Mouse (Mus musculus): Measurements from ENCODE around the gene Gcc1. TPM values are rescaled to one million over a fixed set of nuclear protein-coding genes. Genes with fewer than 3 reads are reported as not detected.

Gene Gcc1
- polyA plus RNA-seq, 1 experiment from 2014 or later, result 12.2 TPM

DNA sequence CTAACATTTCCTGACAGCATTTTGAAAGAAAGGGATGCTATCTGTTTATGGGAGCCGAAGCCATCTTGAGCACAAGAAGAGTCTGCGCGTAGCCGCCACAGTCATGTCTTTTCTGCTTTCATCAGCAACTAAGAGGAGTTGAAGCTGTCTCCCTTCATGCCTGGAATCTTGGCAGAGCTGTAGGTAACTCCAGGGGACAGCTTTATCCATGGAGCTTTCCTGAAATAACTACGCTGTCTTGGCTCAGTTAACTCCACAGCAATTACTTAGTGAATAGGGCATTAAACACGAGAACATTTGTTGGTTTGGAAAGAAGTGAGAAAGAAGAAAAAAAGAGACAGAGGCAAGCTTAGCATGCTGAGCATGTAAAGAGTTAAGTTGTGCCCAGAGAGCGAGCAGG is 19.7 kb upstream of the Gcc1 start:
- Histone ChIP-seq H3K27me3 (peaks cover 46% of the 10 kb centered on the region), H3K9me3 (no peaks in the 10 kb centered on the region), H3K4me3 (no peak overlapping the region), H3K4me1 (peaks cover 6% of the 10 kb centered on the region), H3K9ac (no peak overlapping the region), H3K27ac (no peak overlapping the region), H3K4me2 (no peak overlapping the region), H3K36me3 (no peaks in the 10 kb centered on the region)
- 79% methylated on average over 7 of the region's 7 CpGs for WGBS
- ATAC-seq (ENCODE audit: insufficient number of reproducible peaks, insufficient read depth, low FRiP score, low TSS enrichment, low read depth), result no peak

DNA sequence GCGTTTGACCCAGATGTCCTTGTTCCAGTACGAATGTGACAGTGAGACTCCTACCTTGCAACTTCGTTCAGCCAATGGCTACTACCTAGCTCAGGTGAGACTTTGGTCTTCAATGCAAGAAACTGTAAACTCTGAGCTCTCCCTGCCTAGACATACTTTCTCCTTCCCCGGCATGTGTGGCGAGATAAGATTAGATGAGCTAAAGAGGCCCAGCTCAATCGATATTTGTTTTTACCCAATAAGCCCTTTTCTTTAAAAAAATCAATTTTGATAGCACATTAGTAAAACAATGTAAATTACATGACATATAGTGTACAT is 3.3 kb upstream of the Gcc1 start:
- H3K36me3 ChIP-seq, result peaks cover 10% of the 10 kb centered on the region
- H3K9me3 ChIP-seq, result no peaks in the 10 kb centered on the region
- H3K27ac ChIP-seq, result no peak overlapping the region
- H3K9ac ChIP-seq, result no peak overlapping the region
- no peak overlapping the region for H3K4me2 ChIP-seq
- 0 out of 2 replicates have a peak, but pooled peaks cover 3% of the 10 kb centered on the region for H3K4me1 ChIP-seq
- H3K27me3 ChIP-seq, result no peaks in the 10 kb centered on the region
- H3K4me3 ChIP-seq, result no peak overlapping the region
- ATAC-seq (ENCODE audit: insufficient number of reproducible peaks, insufficient read depth, low FRiP score, low TSS enrichment, low read depth), result no peak
- WGBS, result 80% methylated on average over 6 of the region's 6 CpGs

DNA sequence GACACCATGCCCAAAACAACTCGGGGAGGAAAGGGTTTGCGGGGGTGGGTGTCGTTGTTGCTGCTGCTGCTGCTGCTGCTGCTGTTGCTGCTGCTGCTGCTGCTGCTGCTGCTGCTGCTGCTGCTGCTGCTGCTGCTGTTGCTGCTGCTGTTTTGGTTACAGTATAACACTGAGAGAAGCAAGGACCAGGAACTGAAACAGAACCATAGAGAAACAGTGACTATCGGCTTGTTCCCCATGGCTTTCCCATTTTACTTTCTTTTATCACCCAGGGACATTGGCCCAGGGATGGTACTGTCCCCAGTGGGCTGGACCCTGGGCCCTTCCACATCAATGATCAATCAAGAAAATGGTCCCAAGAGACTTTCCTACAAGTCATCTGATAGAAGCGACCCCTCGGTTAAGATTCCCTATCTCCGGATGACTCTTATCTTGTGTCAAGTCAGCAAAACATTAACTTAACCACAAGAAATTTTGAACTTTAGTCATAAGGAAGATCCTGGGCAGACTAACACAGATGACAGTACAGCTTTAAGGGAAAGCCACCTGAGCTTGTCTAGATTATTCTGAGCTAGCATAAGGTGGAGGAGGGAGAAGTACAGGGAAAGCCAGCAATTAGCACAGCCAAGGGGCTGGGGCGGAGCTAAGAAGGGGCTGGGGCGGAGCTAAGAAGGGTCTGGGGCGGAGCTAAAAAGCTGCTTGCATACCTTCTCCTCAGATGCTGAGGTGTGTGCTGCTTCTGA is 2.8 kb upstream of the Gcc1 start:
- Histone ChIP-seq H3K4me1 (peaks cover 7% of the 10 kb centered on the region), H3K27me3 (no peaks in the 10 kb centered on the region), H3K27ac (no peak overlapping the region), H3K4me2 (no peak overlapping the region), H3K36me3 (peaks cover 15% of the 10 kb centered on the region), H3K9me3 (no peaks in the 10 kb centered on the region), H3K4me3 (no peak overlapping the region), H3K9ac (no peak overlapping the region)
- ATAC-seq (ENCODE audit: insufficient number of reproducible peaks, insufficient read depth, low FRiP score, low TSS enrichment, low read depth), result no peak
- WGBS, result 75% methylated on average over 10 of the region's 10 CpGs

DNA sequence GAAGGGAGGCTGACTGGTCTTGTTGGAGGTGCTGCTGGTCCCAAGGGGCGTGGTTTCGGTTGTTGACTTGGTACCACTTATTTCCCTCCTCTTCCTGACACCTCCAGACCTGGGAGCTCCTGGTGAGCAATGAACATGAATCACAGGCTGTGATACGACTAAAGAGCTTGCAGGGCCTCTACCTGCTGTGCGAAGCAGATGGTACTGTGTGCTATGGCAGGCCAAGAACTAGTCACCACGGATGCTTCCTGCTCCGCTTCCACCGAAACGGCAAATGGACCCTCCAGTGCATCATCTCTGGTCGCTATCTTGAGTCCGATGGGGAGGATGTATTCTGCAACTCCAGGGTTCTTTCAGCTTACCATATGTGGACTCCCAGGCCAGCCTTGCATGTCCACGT is 1.7 kb upstream of the Gcc1 start:
- no peak for ATAC-seq (ENCODE audit: insufficient number of reproducible peaks, insufficient read depth, low FRiP score, low TSS enrichment, low read depth)
- Histone ChIP-seq H3K36me3 (peaks cover 21% of the 10 kb centered on the region), H3K9me3 (no peaks in the 10 kb centered on the region), H3K9ac (no peak overlapping the region), H3K4me1 (peaks cover 16% of the 10 kb centered on the region), H3K4me3 (no peak overlapping the region), H3K4me2 (no peak overlapping the region), H3K27ac (no peak overlapping the region), H3K27me3 (no peaks in the 10 kb centered on the region)
- WGBS, result 89% methylated on average over 11 of the region's 11 CpGs

DNA sequence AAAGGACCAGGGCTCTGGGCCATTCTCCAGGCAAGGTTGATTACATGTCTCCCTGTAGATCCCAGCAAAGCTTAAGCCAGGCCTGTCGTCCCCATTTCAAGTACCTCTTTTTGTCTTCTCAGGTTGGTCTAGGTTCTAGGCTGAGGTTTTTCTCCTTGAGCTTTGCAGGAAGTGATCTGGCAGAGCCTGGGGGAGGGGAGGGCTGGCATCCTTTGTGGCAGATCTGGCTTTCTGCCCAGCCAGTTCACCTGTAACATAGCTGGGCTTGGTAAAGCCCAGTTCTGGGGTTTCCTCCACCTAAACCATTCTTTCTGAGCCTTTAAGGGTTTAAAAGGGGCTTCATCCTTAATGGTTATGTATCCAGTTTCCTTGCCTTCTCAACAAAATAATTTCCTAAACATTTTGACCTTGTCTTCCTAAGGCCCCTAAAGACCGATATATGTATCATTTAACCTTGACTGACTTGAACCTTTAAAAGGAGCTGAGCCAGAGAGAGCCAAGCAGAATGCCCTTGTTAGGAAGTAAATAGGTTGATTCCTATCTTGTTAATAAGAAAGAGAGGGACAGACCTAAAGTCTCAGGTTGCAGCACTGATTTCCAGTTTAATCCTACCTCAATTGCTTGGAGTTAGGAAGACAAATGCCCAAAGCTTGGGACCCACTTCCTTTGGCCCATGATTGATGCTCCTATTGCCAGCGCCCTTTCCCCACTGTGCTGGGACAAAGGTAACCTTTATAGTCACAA is 922 bp downstream of the Gcc1 start, which contains the start of gene Fscn3:
Gene Fscn3, plus strand, starts transcription at position 694 of the 744 bp plus-strand sequence.
- no peaks in the 10 kb centered on the region for H3K9me3 ChIP-seq
- peaks cover 21% of the 10 kb centered on the region for H3K36me3 ChIP-seq
- no peaks in the 10 kb centered on the region for H3K27me3 ChIP-seq
- WGBS, result 78% methylated on average over 3 of the region's 3 CpGs
- peaks cover 26% of the 10 kb centered on the region for H3K4me1 ChIP-seq
- no peak within 1 kb of the TSS for H3K4me2 ChIP-seq
- no peak within 1 kb of the TSS for H3K4me3 ChIP-seq
- H3K9ac ChIP-seq, result no peak within 1 kb of the TSS
- ATAC-seq (ENCODE audit: insufficient number of reproducible peaks, insufficient read depth, low FRiP score, low TSS enrichment, low read depth), result no peak
- no peak within 1 kb of the TSS for H3K27ac ChIP-seq

DNA sequence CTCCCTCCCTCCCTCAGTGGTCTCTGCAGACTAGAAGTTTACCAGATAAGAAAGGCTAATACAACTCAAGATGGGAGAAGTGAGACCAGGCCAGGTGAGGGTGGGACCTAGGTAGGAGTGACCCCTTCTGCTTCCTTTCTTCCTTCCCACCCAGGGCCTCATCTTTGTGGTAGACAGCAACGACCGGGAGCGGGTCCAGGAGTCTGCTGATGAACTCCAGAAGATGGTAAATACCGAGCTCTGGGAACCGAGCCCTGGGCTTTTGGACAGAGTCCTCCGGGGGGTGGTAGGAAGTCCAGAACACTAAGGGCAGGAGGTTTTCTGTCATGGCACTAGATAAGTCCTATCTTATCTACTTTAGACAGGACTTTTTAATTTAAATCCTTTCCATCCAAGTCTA is 3.2 kb downstream of the Gcc1 start:
- no peak for ATAC-seq (ENCODE audit: insufficient number of reproducible peaks, insufficient read depth, low FRiP score, low TSS enrichment, low read depth)
- H3K9me3 ChIP-seq, result no peaks in the 10 kb centered on the region
- WGBS, result 89% methylated on average over 6 of the region's 6 CpGs
- peak overlapping the region; percentile 74; the same call in 1 of the 2 replicates for H3K4me3 ChIP-seq
- H3K4me1 ChIP-seq, result peaks cover 41% of the 10 kb centered on the region
- H3K9ac ChIP-seq, result 0 out of 2 replicates have a peak overlapping the region, but pooled peaks have one; percentile 41
- H3K4me2 ChIP-seq, result peak overlapping the region; percentile 71
- peaks cover 21% of the 10 kb centered on the region for H3K36me3 ChIP-seq
- H3K27me3 ChIP-seq, result no peaks in the 10 kb centered on the region
- H3K27ac ChIP-seq, result no peak overlapping the region

DNA sequence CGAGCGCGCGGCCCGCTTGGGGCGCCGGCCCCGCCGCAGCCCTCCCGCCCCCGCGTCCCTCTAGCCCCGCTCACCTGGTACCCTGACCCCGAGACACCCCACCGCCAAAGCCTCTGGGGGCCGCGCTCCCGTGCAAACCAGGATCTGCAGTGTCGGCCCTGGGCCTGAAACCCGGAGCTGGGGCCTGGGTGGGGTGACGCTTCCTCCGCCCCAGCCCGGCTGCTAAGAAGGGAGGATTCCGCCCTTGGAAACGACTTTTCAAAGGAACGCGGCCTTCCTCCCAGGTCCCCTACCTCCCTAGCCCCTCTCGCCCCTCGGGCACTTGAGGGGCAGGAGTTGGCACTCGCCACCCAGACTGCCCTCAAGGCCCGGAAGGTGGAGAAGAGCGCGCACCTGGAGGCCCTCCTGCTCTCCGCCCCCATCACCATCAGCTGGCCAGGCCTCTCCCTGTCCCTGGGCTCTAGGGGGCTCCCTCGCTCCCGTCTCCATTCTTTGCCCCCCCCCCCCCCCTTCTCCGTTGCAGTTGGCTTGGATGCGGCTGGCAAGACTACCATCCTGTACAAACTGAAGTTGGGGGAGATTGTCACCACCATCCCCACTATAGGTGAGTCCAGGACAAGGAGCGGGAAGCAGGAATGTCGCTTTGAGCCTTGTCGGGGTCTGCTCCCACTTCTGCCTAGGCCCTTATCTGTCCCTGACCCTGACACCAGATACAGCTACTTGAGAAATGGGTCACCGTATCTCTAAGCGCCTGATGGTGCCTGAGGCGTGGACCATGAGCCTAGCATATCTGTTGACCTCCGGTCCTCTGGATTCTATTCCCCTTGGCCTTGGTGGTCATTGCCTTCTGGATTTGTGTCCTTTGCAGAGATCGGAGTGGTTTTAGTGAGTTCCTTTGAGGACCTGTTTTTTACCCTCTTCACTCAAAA is 4.2 kb downstream of the Gcc1 start:
- WGBS, result 10% methylated on average over 40 of the region's 46 CpGs
- H3K9ac ChIP-seq, result peak overlapping the region; percentile 93
- 0 out of 2 replicates have a peak, but pooled peaks have one; percentile 17 for ATAC-seq (ENCODE audit: insufficient number of reproducible peaks, insufficient read depth, low FRiP score, low TSS enrichment, low read depth)
- peaks cover 22% of the 10 kb centered on the region for H3K36me3 ChIP-seq
- peaks cover 49% of the 10 kb centered on the region for H3K4me1 ChIP-seq
- peak overlapping the region; percentile 74 for H3K4me3 ChIP-seq
- no peaks in the 10 kb centered on the region for H3K9me3 ChIP-seq
- no peaks in the 10 kb centered on the region for H3K27me3 ChIP-seq
- H3K4me2 ChIP-seq, result peak overlapping the region; percentile 71
- peak overlapping the region; percentile 80 for H3K27ac ChIP-seq

DNA sequence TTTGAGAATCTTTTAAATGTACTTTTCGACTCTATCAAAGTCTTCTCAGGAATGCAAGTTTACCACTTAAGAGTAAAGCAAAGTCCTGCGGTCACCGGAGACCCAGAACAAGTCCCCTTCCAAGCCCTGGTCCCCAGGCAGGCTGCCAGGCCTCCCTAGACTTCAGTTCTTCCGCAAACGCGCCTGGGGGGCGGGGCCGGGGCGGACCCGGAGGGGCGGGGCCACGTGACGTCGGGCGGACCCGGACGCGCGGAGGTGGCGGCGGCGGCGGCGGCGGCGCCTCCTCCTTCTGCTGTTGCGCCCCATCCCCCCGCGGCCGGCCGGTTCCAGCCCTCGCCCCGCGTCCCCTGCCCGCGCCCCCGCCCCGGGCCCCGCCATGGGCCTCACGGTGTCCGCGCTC is 4.9 kb downstream of the Gcc1 start, which contains the start of gene Arf5:
Gene Arf5, plus strand, starts transcription at position 248 of the 400 bp plus-strand sequence.
- under 1% methylated on average over 32 of the region's 42 CpGs for WGBS
- H3K4me1 ChIP-seq, result peaks cover 49% of the 10 kb centered on the region

DNA sequence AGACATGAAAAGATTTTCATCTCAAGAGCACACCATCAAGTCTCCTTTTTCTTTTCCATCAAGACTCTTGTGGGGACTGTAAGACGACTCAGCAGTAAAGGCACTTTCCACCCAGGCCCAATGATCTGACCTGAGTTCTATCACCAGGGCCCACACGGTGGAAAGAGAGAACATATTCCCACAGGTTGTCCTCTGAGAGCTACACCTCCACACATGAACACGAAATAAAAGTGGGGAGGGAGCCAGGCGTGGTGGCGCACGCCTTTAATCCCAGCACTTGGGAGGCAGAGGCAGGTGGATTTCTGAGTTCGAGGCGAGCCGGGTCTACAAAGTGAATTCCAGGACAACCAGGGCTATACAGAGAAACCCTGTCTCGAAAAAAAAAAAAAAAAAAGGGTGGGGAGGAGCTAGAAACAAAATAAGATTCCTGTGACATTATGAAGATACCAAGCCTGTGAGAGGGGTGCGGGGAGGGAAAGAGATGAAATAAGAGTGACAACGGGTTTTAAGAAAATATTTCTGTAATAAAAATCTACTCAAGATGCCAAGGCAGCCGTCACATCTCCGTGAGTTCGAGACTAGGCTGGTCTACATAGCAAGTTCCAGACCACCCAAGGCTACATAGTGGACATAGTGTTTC is 5.4 kb downstream of the Gcc1 start:
- Histone ChIP-seq H3K27me3 (no peaks in the 10 kb centered on the region), H3K9ac (no peak overlapping the region), H3K36me3 (peaks cover 35% of the 10 kb centered on the region), H3K4me3 (peak overlapping the region; percentile 74), H3K4me2 (peak overlapping the region; percentile 71), H3K9me3 (no peaks in the 10 kb centered on the region), H3K27ac (no peak overlapping the region), H3K4me1 (peaks cover 49% of the 10 kb centered on the region)
- WGBS, result 69% methylated on average over 15 of the region's 15 CpGs
- no peak for ATAC-seq (ENCODE audit: insufficient number of reproducible peaks, insufficient read depth, low FRiP score, low TSS enrichment, low read depth)

More for the DNA sequence above, 4.9 kb downstream of the Gcc1 start, which contains the start of gene Arf5:
- Histone ChIP-seq H3K9me3 (no peaks in the 10 kb centered on the region), H3K4me3 (peak within 1 kb of the TSS; percentile 74), H3K9ac (peak within 1 kb of the TSS; percentile 93), H3K4me2 (peak within 1 kb of the TSS; percentile 95), H3K27ac (peak within 1 kb of the TSS; percentile 80), H3K36me3 (peaks cover 30% of the 10 kb centered on the region), H3K27me3 (no peaks in the 10 kb centered on the region)
- ATAC-seq (ENCODE audit: insufficient number of reproducible peaks, insufficient read depth, low FRiP score, low TSS enrichment, low read depth), result peak; percentile 60

DNA sequence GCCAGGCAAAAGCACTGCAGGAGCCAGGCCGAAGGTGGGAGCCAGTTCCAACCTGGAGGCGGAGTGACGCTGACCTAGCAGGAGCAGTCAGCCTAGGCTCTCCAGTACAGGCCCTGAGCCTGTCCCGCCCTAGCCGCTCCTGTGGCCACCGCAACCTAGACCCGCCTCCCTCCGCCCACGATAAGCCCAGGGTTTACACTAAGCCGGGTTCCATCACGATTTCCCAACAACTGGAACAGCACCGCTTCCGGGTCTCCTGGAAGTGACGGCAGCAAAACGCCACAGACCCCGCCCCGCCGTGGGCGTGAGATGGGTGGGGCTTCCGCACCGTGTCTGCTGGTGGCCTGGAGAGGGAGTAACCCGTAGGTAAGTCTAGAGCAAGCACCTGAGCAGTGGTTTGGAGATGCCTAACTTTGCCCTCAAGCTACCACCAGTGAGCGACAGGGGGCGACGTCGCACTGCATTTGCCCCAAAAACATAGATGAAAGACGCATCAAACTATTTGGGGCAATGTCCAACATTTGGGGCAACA is 6.7 kb downstream of the Gcc1 start:
- Histone ChIP-seq H3K27ac (peak overlapping the region; percentile 64; the same call in 1 of the 2 replicates), H3K9ac (peak overlapping the region; percentile 89), H3K9me3 (no peaks in the 10 kb centered on the region), H3K4me1 (peaks cover 46% of the 10 kb centered on the region), H3K36me3 (peaks cover 34% of the 10 kb centered on the region), H3K27me3 (no peaks in the 10 kb centered on the region), H3K4me2 (peak overlapping the region; percentile 95), H3K4me3 (peak overlapping the region; percentile 90)
- under 1% methylated on average over 26 of the region's 27 CpGs for WGBS
- ATAC-seq (ENCODE audit: insufficient number of reproducible peaks, insufficient read depth, low FRiP score, low TSS enrichment, low read depth), result peak; percentile 89

Data from embryonic facial prominence, embryonic 13.5 days (tissue).